Mouse (Mus musculus) liver, adult 2 months (tissue): ENCODE results near the gene Rgmb. TPM values are rescaled to one million over a fixed set of nuclear protein-coding genes. Genes with fewer than 3 reads are reported as not detected.

ENCODE experiments used
- DNase-seq: peaks from one replicate; pipeline ENCODE4 v3.0.0-alpha.2; 2011; ENCODE audit warnings: low read depth, low spot score; ENCODE audit errors: extremely low read depth
- H3K27ac ChIP-seq: fragments of 200-500 bp; replicated peaks from 2 replicates; pipeline ENCODE4 v1.5.1; 2012; ENCODE audit warnings: low read depth, mild to moderate bottlenecking, control low read depth, inconsistent platforms, low read length; ENCODE audit not compliant: insufficient read depth
- H3K27me3 ChIP-seq: fragments of 200-500 bp; 2 replicates; pipeline ENCODE4 v1.6.1; 2012; ENCODE audit warnings: mild to moderate bottlenecking, moderate library complexity, low read length, inconsistent platforms; ENCODE audit not compliant: control insufficient read depth, insufficient read depth
- H3K36me3 ChIP-seq: fragments of 200-500 bp; 2 replicates; pipeline ENCODE4 v1.6.1; 2012; ENCODE audit warnings: low read length, inconsistent platforms; ENCODE audit not compliant: control insufficient read depth, insufficient read depth
- H3K4me1 ChIP-seq: fragments of 200-500 bp; 2 replicates; pipeline ENCODE4 v1.6.1; 2011; ENCODE audit warnings: low read length; ENCODE audit not compliant: control insufficient read depth, insufficient read depth
- H3K4me3 ChIP-seq: fragments of 200-500 bp; 2 replicates; pipeline ENCODE4 v1.5.1; 2011; ENCODE audit warnings: low read depth, mild to moderate bottlenecking, control low read depth, low read length, moderate library complexity; ENCODE audit not compliant: insufficient read depth
- H3K79me2 ChIP-seq: fragments of 200-500 bp; 2 replicates; pipeline ENCODE4 v1.6.1; 2012; ENCODE audit warnings: inconsistent platforms, mild to moderate bottlenecking, low read length, moderate library complexity; ENCODE audit not compliant: control insufficient read depth, insufficient read depth
- H3K9ac ChIP-seq: fragments of 200-500 bp; 2 replicates; pipeline ENCODE4 v1.6.1; 2012; ENCODE audit warnings: low read depth, mild to moderate bottlenecking, control low read depth, inconsistent platforms, low read length
- CTCF ChIP-seq: fragments of 200-500 bp; IDR thresholded peaks from 2 replicates; pipeline ENCODE4 v1.5.1; 2011; ENCODE audit warnings: low read depth, low read length, control low read depth
- POLR2A ChIP-seq: fragments of 200-500 bp; IDR thresholded peaks from 2 replicates; pipeline ENCODE4 v1.6.1; 2011; ENCODE audit warnings: low read length, control low read depth; ENCODE audit not compliant: insufficient read depth; ENCODE audit errors: extremely low read depth
- WGBS: fragments of 180-500 bp; shearing (Covaris S2); methylation state at CpG from one replicate; pipeline ENCODE4 v1.1.7; 2018; 5-methylcytosine and 5-hydroxymethylcytosine counted together
- polyA plus RNA-seq: library from polyadenylated mRNA; depleted of rRNA; stranded (reverse); fragments of >200 nt; gene quantifications from 2 replicates; pipeline ENCODE4 v1.2.3, GENCODE M21; 2012; rRNA removed
- total RNA-seq: library from RNA; depleted of rRNA; stranded (reverse); fragments of >200 nt; gene quantifications from 2 replicates; pipeline ENCODE4 v1.2.3, GENCODE M21; 2014; rRNA removed

Gene Rgmb
- total and polyA plus RNA-seq, 2 experiments, result 1.6 to 1.7 TPM

DNA sequence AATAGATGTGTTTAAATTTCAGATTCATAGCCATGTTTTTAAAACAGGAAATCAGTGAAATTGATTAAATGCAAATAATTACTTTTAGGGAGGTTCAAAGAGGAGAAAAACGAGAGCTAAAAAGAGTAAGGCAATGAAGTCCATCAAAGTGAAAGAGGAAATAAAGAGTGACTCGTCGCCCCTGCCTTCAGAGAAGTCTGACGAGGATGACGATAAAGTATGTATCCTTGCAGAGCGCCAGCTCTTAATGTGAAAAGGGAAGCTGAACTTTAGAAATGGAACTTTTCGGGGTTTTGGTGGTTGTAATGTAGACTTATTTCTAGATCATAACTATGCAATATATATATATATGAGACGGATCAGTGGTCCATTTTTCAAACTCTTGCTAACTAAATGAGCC is 69.6 kb downstream of the Rgmb start:
- H3K4me3 ChIP-seq, result no peak overlapping the region
- DNase-seq, result no peak
- no peaks in the 10 kb centered on the region for H3K4me1 ChIP-seq
- H3K36me3 ChIP-seq, result peaks cover 64% of the 10 kb centered on the region
- no peak overlapping the region for H3K27ac ChIP-seq
- TF ChIP-seq CTCF, result no peak
- no peak for TF ChIP-seq POLR2A
- WGBS, result 84% methylated on average over 8 of the region's 8 CpGs
- no peaks in the 10 kb centered on the region for H3K27me3 ChIP-seq
- H3K79me2 ChIP-seq, result no peaks in the 10 kb centered on the region
- H3K9ac ChIP-seq, result no peak overlapping the region

Other genes starting within 250 kb of the Rgmb start
- gene Chd1, start 126.1 kb downstream of the Rgmb start, total RNA-seq, result 17.2 TPM in 2 replicates
- gene Chd1, start 126.1 kb downstream of the Rgmb start, polyA plus RNA-seq, result 2.5 and 2.7 TPM in 2 replicates